Mouse (Mus musculus): ENCODE data around the gene Slc2a9.

- TF ChIP-seq POLR2A (IDR thresholded peaks at IDR 0.05; ENCODE audit: insufficient read depth, low read depth, low read length) (no peak), CTCF (IDR thresholded peaks at IDR 0.05) (no peak), EP300 (IDR thresholded peaks at IDR 0.05; ENCODE audit: insufficient read depth, low read depth, low read length) (no peak)
These were observed 1.2 kb upstream of the Slc2a9 start for GRCm38 (mm10) chr5:38504116-38504515.

Data from heart, adult 2 months (tissue).